Mouse (Mus musculus): ENCODE measurements around the gene Sucla2. TPM values are rescaled to one million over a fixed set of nuclear protein-coding genes. Genes with fewer than 3 reads are reported as not detected.
A peak's percentile ranks its signal among the peaks of the same experiment; 100 is the strongest.

The Sucla2 gene
- polyA plus RNA-seq, 1 experiment from 2014 or later, result 177 TPM

- Histone ChIP-seq H3K4me3 (no peak overlapping the region), H3K9me3 (peaks cover 4% of the 10 kb centered on the region; the same call in 1 of the 2 replicates), H3K27me3 (replicated peaks) (no peaks in the 10 kb centered on the region), H3K36me3 (no peaks in the 10 kb centered on the region), H3K27ac (replicated peaks) (no peak overlapping the region), H3K4me1 (peaks cover 3% of the 10 kb centered on the region; the same call in 1 of the 2 replicates), H3K4me2 (no peak overlapping the region), H3K9ac (no peak overlapping the region)
- no peak for ATAC-seq (ENCODE audit: extremely low read depth, insufficient number of reproducible peaks, low FRiP score, low TSS enrichment)
- WGBS, result 57% methylated on average over 7 of the region's 7 CpGs
Measured at GRCm38 (mm10) chr14:73495753-73496152, 29.4 kb upstream of the Sucla2 start.

GRCm38 (mm10) chr14:73501283-73501682 lies 23.8 kb upstream of the Sucla2 start:
- no peak overlapping the region for H3K9ac ChIP-seq
- H3K4me1 ChIP-seq, result peaks cover 36% of the 10 kb centered on the region
- WGBS, result 81% methylated on average over 9 of the region's 9 CpGs
- no peaks in the 10 kb centered on the region for H3K27me3 ChIP-seq (replicated peaks)
- no peaks in the 10 kb centered on the region for H3K9me3 ChIP-seq
- no peaks in the 10 kb centered on the region for H3K36me3 ChIP-seq
- peak overlapping the region; percentile 84; the same call in 1 of the 2 replicates for H3K27ac ChIP-seq (replicated peaks)
- no peak overlapping the region for H3K4me3 ChIP-seq
- H3K4me2 ChIP-seq, result no peak overlapping the region
- no peak for ATAC-seq (ENCODE audit: extremely low read depth, insufficient number of reproducible peaks, low FRiP score, low TSS enrichment)

GRCm38 (mm10) chr14:73501721-73502120 lies 23.4 kb upstream of the Sucla2 start:
- no peak for ATAC-seq (ENCODE audit: extremely low read depth, insufficient number of reproducible peaks, low FRiP score, low TSS enrichment)
- Histone ChIP-seq H3K9me3 (no peaks in the 10 kb centered on the region), H3K27ac (replicated peaks) (peak overlapping the region; percentile 84), H3K4me3 (no peak overlapping the region), H3K9ac (no peak overlapping the region), H3K4me2 (no peak overlapping the region), H3K4me1 (peaks cover 38% of the 10 kb centered on the region), H3K36me3 (no peaks in the 10 kb centered on the region), H3K27me3 (replicated peaks) (no peaks in the 10 kb centered on the region)
- 62% methylated on average over 6 of the region's 6 CpGs for WGBS

GRCm38 (mm10) chr14:73502591-73503184 lies 22.4 kb upstream of the Sucla2 start:
- Histone ChIP-seq H3K9me3 (no peaks in the 10 kb centered on the region), H3K4me2 (peak overlapping the region; percentile 25), H3K4me1 (peaks cover 38% of the 10 kb centered on the region), H3K27me3 (replicated peaks) (no peaks in the 10 kb centered on the region), H3K9ac (peak overlapping the region; percentile 45; the same call in 1 of the 2 replicates), H3K27ac (replicated peaks) (peak overlapping the region; percentile 84), H3K4me3 (no peak overlapping the region), H3K36me3 (no peaks in the 10 kb centered on the region)
- WGBS, result 20% methylated on average over 7 of the region's 7 CpGs
- ATAC-seq (ENCODE audit: extremely low read depth, insufficient number of reproducible peaks, low FRiP score, low TSS enrichment), result peak; percentile 32; the same call in 1 of the 2 replicates

GRCm38 (mm10) chr14:73503237-73503933 lies 21.7 kb upstream of the Sucla2 start:
- no peak for ATAC-seq (ENCODE audit: extremely low read depth, insufficient number of reproducible peaks, low FRiP score, low TSS enrichment)
- peak overlapping the region; percentile 25; the same call in 1 of the 2 replicates for H3K4me2 ChIP-seq
- WGBS, result 44% methylated on average over 13 of the region's 13 CpGs

GRCm38 (mm10) chr14:73506283-73506682 lies 18.8 kb upstream of the Sucla2 start:
- no peak overlapping the region for H3K9ac ChIP-seq
- no peak for ATAC-seq (ENCODE audit: extremely low read depth, insufficient number of reproducible peaks, low FRiP score, low TSS enrichment)
- whole genome bisulfite sequencing, result 56% methylated on average over 8 of the region's 8 CpGs
- H3K27ac ChIP-seq (replicated peaks), result no peak overlapping the region
- H3K36me3 ChIP-seq, result no peaks in the 10 kb centered on the region
- no peaks in the 10 kb centered on the region for H3K27me3 ChIP-seq (replicated peaks)
- no peaks in the 10 kb centered on the region for H3K9me3 ChIP-seq
- H3K4me1 ChIP-seq, result peaks cover 51% of the 10 kb centered on the region
- H3K4me3 ChIP-seq, result no peak overlapping the region
- no peak overlapping the region for H3K4me2 ChIP-seq

More at GRCm38 (mm10) chr14:73503237-73503933, 21.7 kb upstream of the Sucla2 start:
- Histone ChIP-seq H3K36me3 (no peaks in the 10 kb centered on the region), H3K9ac (peak overlapping the region; percentile 45; the same call in 1 of the 2 replicates), H3K4me3 (no peak overlapping the region), H3K4me1 (peaks cover 41% of the 10 kb centered on the region), H3K27me3 (replicated peaks) (no peaks in the 10 kb centered on the region), H3K9me3 (no peaks in the 10 kb centered on the region), H3K27ac (replicated peaks) (peak overlapping the region; percentile 84)

GRCm38 (mm10) chr14:73507200-73507599 lies 17.9 kb upstream of the Sucla2 start:
- ATAC-seq (ENCODE audit: extremely low read depth, insufficient number of reproducible peaks, low FRiP score, low TSS enrichment), result no peak
- WGBS, result 78% methylated on average over 15 of the region's 15 CpGs

GRCm38 (mm10) chr14:73507702-73508376 lies 17.3 kb upstream of the Sucla2 start:
- no peak overlapping the region for H3K27ac ChIP-seq (replicated peaks)
- ATAC-seq (ENCODE audit: extremely low read depth, insufficient number of reproducible peaks, low FRiP score, low TSS enrichment), result no peak
- peaks cover 39% of the 10 kb centered on the region for H3K4me1 ChIP-seq
- 53% methylated on average over 11 of the region's 11 CpGs for WGBS
- no peaks in the 10 kb centered on the region for H3K27me3 ChIP-seq (replicated peaks)
- no peak overlapping the region for H3K9ac ChIP-seq
- H3K4me2 ChIP-seq, result peak overlapping the region; percentile 27
- H3K36me3 ChIP-seq, result peaks cover 14% of the 10 kb centered on the region
- no peak overlapping the region for H3K4me3 ChIP-seq
- no peaks in the 10 kb centered on the region for H3K9me3 ChIP-seq

More at GRCm38 (mm10) chr14:73507200-73507599, 17.9 kb upstream of the Sucla2 start:
- Histone ChIP-seq H3K27ac (replicated peaks) (no peak overlapping the region), H3K4me2 (no peak overlapping the region), H3K9me3 (no peaks in the 10 kb centered on the region), H3K36me3 (peaks cover 8% of the 10 kb centered on the region), H3K4me1 (peaks cover 42% of the 10 kb centered on the region), H3K27me3 (replicated peaks) (no peaks in the 10 kb centered on the region), H3K4me3 (no peak overlapping the region), H3K9ac (no peak overlapping the region)

GRCm38 (mm10) chr14:73508630-73509395 lies 16.3 kb upstream of the Sucla2 start:
- H3K9ac ChIP-seq, result no peak overlapping the region
- H3K9me3 ChIP-seq, result no peaks in the 10 kb centered on the region
- no peak for ATAC-seq (ENCODE audit: extremely low read depth, insufficient number of reproducible peaks, low FRiP score, low TSS enrichment)
- H3K4me2 ChIP-seq, result no peak overlapping the region
- H3K4me1 ChIP-seq, result peaks cover 33% of the 10 kb centered on the region
- H3K4me3 ChIP-seq, result no peak overlapping the region
- no peaks in the 10 kb centered on the region for H3K27me3 ChIP-seq (replicated peaks)
- WGBS, result 85% methylated on average over 6 of the region's 6 CpGs
- no peak overlapping the region for H3K27ac ChIP-seq (replicated peaks)
- H3K36me3 ChIP-seq, result peaks cover 23% of the 10 kb centered on the region

GRCm38 (mm10) chr14:73509765-73510423 lies 15.2 kb upstream of the Sucla2 start, which contains the start of gene Med4:
Med4 (plus strand) TSS chr14:73510025.
- no peaks in the 10 kb centered on the region for H3K9me3 ChIP-seq
- H3K27me3 ChIP-seq (replicated peaks), result no peaks in the 10 kb centered on the region
- H3K36me3 ChIP-seq, result peaks cover 30% of the 10 kb centered on the region
- peak within 1 kb of the TSS; percentile 72 for H3K4me2 ChIP-seq
- H3K4me3 ChIP-seq, result peak within 1 kb of the TSS; percentile 85
- ATAC-seq (ENCODE audit: extremely low read depth, insufficient number of reproducible peaks, low FRiP score, low TSS enrichment), result peak; percentile 88
- no peak within 1 kb of the TSS for H3K27ac ChIP-seq (replicated peaks)
- H3K9ac ChIP-seq, result peak within 1 kb of the TSS; percentile 93
- H3K4me1 ChIP-seq, result peaks cover 23% of the 10 kb centered on the region
- WGBS, result under 1% methylated on average over 40 of the region's 41 CpGs
